Mouse (Mus musculus) skeletal muscle tissue, adult 2 months (tissue): Measurements from ENCODE around the gene 3110082I17Rik.
"Not testable (repeated sequence)": the region's sequence is repeated elsewhere in the genome, so short reads cannot be mapped to it uniquely, and the experiment has no call there.

Experiments used
- DNase-seq: peaks from one replicate; pipeline ENCODE4 v3.0.0-alpha.2; 2012; ENCODE audit warnings: low read depth, low spot score

3110082I17Rik gene

GRCm38 (mm10) chr5:139353496-139353895, 106.8 kb downstream of the 3110082I17Rik start:
- DNase-seq: no peak

GRCm38 (mm10) chr5:139352317-139352716, 108.0 kb downstream of the 3110082I17Rik start, which contains the start of gene Cyp2w1:
Gene Cyp2w1 (plus strand): TSS chr5:139352617.
- DNase-seq: no peak

GRCm38 (mm10) chr5:139351628-139352027, 108.7 kb downstream of the 3110082I17Rik start:
- DNase-seq: no peak

DNA sequence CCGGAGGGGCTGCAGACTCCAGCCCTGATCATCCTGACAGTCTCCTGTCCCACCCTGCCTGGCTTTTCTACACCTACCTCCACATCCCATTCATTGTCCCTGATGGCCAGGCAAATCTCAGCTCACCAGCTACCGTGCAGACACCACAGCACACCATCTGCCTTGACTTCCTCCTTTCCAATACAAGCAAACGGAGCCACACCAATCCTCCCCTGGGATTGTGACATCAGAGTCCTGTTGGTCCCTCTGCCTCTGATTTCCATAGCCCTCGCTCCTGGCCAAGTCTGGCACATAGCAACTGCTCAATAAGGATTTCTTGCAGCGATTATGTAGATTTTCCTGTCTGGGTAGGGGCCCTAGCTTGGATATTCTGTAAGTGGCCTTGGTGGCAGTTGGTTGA, 109.2 kb downstream of the 3110082I17Rik start, which contains the start of gene Cox19:
TSS of gene Cox19 (minus strand) at position 285 of the 400 bp plus-strand sequence.
- no peak for DNase-seq

DNA sequence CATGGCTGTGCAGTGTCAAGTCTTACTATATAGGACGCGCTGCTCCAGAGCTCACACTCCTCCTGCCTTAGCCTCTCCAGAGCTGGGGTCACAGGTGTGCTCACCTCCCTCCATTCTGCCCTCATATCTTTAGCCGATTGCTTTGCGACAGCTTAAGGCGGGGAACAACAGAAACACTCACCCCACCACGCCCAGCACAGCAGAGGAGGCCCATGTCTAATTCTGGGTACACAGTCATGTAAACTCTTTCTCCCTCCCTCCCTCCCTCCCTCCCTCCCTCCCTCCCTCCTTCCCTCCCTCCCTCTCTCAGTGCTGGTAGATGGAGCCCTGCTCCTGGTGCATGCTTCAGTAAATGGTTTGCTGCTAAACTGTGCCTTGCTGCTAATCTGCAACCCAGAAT, 110.6 kb downstream of the 3110082I17Rik start:
- DNase-seq: no peak

- DNase-seq: no peak
Measured at GRCm38 (mm10) chr5:139347225-139347624, 113.1 kb downstream of the 3110082I17Rik start.

DNA sequence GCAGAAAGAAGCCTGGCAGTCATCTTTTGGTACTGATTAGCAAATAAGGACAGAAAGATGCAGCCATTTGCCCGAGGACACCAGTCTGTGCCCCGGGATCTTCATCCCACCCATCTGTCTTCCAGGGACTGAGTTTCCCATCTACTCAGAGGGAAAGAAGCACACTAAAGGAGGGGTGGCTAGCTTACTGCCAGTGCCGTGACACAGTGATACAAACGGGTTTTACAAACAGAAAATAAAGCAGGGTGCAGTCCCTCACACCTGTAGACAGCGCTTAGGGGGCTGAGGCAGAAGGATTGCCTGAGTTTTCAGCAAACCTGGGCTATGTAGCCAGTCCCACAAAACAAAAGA, 115.0 kb downstream of the 3110082I17Rik start:
- no peak for DNase-seq

- DNase-seq: peak; percentile 91
Measured at GRCm38 (mm10) chr5:139344687-139345363, 115.5 kb downstream of the 3110082I17Rik start.

DNA sequence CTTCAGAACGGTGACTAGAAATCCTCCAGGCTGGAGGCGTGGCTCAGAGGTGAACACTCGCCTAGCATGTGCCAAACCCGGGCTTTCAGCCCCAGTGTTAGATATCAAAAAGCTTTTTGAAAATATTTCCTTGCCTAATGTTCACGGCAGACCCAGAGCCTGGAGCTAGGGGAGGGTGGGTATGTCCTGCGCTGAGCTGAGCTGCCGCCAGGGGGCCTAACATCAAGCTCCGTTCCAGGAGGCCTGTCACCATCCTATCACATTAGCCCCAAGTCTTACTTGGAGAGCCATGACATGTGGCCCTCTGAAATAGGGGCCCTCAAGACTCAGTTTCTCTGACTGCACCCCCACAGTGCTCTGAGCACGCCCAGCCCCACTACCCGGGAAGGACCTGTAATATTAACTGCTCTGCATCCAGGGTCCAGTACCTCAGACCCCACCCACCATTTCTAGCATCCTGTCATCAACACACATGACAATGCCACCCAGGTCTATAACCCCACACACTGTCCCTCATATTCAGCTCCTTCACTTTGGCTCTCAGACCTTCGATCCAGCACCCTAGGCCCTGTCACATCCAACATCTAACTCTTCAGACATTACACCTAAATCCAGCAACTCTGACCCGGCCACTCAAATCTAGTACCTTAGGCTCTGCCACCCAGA, 116.2 kb downstream of the 3110082I17Rik start:
- DNase-seq: peak; percentile 74

DNA sequence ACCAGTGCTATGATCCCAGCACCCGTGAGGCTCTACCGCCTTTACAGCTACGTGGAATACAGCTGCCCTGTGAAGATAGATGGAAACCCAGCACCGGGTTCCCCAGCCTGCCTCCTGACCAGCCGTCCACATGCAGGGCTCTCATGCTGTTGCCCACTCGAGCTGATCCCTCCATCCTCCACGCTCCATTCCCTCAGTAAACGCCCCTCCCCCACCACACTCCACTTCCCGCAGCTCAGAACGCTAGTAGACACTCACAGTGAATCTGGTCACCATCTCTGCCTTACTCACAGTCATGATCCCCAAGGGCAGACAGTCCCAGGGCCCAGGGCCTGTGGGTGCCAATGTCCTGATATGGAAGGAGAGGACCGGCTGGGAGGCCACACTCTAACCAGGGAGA, 121.4 kb downstream of the 3110082I17Rik start:
- no peak for DNase-seq

- no peak for DNase-seq
Measured at GRCm38 (mm10) chr5:139338403-139338802, 121.9 kb downstream of the 3110082I17Rik start.

GRCm38 (mm10) chr5:139337826-139338370, 122.4 kb downstream of the 3110082I17Rik start:
- DNase-seq: peak; percentile 56

- DNase-seq: no peak
Measured at GRCm38 (mm10) chr5:139335634-139336033, 124.7 kb downstream of the 3110082I17Rik start.

DNA sequence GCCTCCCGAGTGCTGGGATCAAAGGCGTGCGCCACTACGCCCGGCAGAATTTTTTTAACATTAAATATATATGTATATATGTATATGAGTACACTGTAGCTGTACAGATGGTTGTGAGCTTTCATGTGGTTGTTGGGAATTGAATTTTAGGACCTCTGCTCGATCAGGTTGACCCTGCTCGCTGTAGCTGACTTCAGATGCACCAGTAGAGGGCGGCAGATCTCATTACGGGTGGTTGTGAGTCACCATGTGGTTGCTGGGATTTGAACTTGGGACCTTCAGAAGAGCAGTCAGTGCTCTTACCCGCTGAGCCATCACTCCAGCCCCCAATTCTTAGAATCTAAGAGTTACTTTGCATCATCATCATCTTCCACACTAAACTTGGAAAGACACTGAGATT, 125.9 kb downstream of the 3110082I17Rik start:
- DNase-seq: not testable (repeated sequence)

GRCm38 (mm10) chr5:139333301-139334013, 126.9 kb downstream of the 3110082I17Rik start:
- no peak for DNase-seq

DNA sequence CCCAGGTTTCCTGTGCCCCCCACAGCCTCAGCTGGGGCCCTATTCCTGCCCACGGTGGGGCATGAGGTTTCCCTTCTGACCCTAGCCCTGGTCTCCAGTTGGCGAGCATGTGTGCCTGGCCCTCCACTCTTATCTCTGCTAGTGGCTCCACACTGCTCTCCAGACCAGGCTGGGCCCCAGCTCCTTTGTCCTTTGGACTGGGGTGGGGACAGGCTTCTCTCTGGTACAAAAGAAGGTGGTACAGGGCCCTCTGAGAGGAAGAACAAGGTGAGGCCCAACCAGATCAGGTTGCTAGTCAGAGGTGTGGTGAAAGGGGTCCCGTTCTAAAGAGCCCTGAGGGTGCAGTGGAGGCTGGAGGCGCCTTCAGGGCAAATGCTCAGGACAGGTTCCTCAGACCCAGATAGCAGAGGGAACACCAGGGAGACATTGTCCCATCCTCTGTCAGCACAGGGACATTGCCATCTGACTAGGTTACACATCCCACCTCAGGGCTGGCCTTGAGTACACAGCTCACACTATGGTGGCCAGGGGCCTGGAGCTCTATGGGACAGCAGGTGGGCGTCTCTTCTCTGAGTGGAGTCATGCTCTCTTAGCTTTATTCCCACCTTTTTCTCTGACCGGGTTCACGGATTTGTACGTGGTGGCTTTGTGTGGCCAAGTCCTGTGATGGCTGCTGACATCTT, 127.6 kb downstream of the 3110082I17Rik start:
- no peak for DNase-seq

- DNase-seq: peak; percentile 77
Measured at GRCm38 (mm10) chr5:139331742-139332141, 128.6 kb downstream of the 3110082I17Rik start.

- no peak for DNase-seq
Measured at GRCm38 (mm10) chr5:139330766-139331165, 129.6 kb downstream of the 3110082I17Rik start.

DNA sequence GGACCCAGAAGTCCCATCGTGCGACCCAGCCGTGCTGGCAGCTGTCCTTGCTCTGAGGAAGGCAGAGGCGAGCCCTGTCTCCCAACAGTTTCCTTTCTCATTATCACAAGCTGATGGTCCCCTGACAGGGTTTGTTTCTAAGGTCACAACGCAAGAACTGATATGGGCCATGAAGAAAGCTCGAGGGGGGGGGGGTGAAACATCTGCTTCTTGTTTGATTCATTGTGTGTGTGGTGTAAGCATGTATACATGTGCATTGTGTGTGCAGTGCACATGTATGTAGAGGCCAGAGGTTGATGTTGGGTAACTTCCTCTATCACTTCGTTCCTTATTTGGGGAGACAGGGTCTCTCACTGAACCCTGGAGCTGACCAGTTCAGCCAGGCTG, 132.7 kb downstream of the 3110082I17Rik start:
- DNase-seq: no peak

GRCm38 (mm10) chr5:139326986-139327633, 133.2 kb downstream of the 3110082I17Rik start:
- no peak for DNase-seq

- DNase-seq: no peak
Measured at GRCm38 (mm10) chr5:139326111-139326696, 134.1 kb downstream of the 3110082I17Rik start.
